Mouse (Mus musculus): ENCODE results near the gene Qsox1.

Qsox1 gene

DNA sequence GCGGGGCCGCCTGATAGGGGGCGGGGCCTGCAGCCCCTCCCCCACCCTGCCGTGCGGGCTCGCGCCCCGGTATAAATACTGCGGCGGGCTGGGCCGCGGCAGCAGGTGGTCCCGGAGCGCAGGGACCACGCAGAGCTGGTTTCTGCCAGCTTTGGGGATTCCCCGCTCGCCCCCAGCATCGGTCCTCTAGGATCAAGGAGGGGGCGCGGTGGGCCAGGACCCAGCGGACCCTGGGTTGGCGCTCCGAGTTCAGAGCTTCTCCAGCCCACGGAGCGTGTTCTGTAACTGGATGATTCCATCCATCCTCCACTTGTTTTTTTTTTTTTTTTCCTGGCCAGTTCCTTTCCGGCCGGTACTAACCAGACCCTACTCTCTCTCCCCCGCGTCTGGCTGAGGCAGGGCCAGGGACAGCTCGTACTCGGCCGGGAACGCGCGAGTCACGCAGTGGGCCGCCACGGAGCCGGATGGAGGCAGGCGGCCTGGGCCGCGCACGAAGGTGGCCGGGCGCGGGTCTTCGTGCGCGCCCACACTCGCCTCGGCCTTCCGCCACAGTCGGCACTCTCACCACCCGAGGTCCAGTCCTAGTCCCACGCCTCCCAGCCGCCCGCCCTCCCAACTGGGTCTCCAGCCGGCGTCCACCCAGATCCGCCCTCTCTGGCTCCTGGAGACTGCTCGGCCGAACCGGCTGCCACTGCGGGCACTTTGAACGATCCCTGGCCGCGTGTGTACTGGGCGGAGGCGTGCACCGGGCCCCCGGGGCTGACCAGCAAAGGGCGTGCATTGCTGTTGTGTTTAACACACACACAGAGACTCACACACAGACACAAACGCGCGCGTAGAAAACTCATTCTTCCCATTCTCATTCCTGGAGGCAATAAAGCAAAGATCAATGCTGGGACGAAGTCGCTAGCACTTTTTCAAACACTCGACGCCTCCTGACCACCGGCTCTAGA lies 70.0 kb downstream of the Qsox1 start:
- DNase-seq, result no peak

DNA sequence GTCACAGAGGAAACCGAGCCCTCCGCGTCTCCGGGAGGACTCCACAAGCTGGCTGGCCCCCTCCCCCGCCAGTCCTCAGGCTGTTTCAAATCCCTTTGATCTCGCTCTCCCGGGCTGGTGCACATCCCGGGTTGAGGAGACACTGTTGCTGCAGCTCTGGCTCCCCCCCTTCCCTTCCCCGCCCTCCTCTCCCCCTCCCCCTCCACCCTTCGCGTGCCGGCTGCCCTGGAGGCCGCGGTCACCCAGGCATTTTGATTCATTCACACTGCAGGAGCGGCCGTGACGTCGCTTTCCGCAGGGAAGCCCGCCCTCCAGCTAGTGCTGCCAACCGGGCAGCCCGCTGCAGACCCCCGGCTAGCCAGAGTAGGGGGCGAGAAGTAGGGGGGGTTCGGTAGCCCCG lies 70.7 kb downstream of the Qsox1 start:
- DNase-seq, result no peak

DNA sequence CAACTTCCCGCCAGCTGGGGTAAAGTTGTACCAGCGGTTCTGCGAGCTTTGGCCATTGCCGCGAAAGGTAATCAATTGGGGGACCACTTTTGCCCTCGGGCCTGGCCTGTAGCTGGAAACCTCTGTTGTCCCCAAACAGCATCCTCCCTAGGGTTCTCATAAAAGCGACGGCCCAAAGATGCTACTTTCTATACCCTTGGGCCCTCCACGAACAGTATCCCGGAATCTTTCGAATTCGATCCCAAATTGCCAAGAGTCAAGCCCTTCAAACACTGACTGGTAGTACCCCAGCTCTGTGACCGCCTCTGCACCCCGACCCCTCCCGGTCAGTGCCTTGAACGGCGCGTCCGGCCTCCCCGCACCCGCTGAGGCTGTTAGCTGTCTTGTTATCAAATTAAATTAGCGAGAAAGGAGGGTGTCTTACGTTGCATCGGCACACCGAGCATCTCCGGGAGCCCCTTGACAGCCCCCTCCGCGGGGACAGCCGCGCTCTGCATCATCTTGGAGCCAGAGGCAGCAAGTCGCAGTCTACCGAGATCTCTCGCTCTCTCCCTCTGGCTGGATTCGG lies 71.2 kb downstream of the Qsox1 start:
- DNase-seq, result no peak

DNA sequence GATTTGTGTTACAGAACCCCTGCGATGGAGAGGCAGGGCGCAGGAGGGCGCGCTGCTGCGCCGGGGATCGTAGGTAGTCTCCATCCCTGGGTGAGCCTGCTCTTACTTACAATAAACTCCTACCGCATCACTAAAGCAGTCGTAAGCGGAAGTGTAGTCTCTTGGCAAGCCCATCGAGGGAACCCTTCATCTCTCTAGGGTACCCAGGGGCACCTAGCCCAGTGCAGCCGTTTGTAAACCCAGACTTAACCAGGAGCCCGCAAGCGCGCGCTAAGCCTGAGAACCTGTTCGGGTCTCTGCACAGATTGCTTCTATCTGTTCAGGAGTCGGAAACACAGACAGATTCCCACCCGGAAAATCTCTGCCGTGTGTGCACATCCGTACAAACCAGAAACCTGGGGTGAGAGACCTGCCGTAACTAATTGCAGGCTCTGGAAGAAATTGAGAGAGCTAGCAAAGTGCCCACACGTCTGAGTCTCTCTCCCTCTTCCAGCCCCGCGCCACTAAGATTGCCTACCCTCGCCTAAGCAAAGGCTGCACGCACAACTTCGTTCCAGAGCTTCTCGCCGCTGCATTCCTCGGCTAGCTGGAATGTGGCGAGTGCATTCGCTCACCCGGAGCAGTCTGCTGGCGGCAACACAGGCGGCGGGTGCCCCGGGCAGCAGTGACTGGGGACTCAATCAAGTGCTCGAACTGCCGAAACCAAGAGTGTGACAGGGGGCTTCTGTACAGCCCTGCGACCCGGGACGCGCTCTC lies 71.9 kb downstream of the Qsox1 start:
- no peak for DNase-seq

DNA sequence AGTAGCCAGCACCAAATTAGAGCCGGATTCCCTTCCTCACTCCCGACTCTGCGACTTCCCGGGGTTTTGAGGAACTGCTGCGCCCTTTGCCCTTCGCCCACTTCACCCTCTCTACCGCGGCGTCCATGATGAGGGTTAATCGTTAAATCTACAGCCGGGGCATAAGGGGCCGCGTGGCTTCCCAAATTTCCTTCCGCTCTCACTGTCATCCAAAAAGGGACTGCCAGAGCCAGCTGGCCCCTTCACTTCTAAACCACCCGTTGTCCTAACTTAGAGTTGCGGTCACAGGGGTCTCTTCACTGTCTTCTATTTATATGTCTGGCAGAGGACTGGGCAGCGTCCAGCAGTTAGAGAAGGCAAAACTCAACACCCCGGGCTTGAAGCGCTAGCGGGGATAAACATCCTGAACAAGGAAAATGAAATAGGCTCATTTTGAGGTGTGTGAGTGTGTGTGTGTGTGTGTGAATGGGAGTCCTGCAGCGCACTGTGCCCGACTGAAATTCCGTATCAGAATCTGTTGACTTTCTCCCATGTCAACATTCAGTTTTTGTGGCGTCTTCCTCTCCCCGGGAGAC lies 74.8 kb downstream of the Qsox1 start:
- DNase-seq, result no peak

DNA sequence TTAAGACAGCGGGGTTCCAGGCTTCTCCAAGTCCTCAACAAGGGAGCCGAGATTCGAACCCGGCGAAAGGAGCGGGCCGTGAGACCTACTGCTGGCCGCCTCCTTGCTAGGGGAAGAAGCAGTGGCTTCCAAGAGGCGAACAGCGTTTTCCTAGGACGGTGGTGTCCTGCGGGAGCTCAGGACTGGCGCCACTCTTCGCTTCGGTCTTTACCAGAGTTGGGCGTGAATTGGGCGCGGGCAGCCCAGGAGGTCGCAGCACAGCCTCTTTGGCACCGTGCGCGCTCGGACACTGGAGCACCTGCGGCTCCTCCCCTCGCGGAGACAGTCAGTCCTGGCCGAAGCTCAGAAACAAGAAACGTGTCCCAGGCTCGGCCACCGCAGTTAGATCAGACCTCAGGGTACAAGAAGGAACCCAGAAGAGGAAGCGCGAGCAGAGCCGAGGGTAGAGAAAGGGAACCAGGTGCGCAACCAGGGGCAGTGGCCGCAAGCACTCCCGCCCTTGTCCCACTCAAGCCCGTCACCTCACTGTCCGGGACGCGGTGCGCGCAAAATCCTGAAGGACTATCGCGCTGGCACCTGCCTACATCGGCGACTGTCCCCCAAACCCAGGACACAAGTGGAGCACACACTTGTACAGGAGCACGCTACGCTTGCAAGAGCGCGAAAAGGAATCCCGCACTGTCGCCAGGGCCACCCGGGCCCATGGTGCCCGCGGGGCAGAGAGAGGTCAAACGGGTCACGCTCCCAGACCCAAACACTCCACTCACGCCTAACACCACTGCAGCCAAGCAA lies 75.5 kb downstream of the Qsox1 start:
- DNase-seq, result no peak

DNA sequence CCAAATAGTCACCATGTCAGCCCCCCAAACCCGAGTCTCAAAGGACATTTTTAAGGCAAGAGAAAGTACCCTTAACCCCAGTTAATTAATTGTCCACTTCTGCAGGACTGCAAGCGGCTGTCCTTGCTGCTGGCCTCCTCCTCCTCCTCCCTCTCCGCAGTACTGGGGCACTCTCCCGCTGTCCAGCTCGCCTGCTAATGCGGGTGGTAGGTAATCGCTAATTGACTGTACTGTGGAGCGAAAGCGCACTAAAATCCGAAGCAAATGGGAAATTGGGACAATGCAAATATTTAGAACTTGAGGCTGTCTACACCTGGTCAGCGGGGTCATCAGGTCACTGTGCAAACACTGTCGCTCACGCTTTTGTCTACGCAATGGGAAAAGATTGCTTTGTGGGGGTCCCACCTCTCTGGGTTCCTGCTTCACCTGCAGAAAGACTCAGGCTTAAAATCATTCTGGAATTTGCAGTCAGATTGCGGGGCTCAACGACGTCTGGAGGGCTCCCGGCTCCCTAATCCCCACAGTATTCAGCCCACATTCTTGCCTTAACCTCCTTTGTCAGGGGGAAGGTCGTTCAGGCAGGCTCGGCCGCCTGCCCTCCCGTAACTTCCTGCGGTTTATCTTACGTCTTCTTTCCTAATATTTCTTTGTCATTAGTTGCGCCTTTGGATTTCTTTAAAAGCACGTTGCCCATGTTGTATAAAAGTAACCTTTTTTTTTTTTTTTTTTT lies 76.4 kb downstream of the Qsox1 start:
- DNase-seq, result no peak

DNA sequence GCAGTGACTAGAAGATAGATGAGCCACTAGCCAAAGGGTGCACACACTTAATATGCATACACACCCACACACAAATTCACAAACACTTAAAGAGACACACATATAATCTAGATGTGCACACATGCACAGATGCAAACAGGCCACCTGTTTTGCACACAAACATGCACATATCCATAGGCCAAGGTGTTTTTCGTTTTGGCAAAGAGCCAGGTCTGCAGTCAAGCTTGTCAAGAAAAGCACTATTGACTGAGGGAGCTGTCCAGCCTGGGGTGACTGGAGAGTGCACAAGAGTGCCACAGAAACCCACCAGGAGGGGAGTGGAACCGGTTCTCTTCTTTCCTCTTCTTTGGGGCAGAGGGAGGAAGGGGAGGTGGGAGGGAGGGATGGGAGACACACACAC lies 81.5 kb downstream of the Qsox1 start:
- DNase-seq, result no peak

DNA sequence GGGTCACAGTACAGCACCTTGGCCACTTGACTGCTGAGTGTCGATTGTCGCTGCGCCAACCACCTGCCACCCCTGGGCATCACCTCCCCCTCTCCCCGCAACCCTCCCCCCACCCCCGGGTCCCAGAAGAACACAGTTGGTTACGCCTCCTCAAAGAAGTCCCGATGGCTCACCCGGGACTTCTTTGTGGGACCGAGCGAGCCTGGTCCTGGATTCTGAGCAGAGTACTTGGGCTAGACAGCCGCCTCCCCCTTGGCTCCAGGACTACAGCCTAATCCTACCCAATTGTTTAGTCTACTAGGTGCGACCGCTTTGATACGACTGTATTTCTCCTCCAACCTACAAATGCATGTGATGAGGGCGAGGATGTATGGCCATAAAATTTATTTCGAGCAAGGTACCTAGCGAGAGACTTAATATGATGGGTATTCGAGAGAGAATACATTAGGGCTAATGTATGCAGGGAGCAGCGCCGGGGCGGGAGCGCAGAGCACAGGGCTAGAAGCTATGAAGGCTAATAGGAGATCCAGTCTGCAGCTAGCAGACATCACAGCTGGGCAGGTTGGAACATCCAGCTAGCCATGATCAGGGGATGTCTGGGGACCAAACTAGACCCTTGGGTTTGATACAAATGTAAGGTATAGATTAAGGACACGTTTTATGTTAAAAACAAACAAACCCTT lies 83.4 kb downstream of the Qsox1 start:
- no peak for DNase-seq

DNA sequence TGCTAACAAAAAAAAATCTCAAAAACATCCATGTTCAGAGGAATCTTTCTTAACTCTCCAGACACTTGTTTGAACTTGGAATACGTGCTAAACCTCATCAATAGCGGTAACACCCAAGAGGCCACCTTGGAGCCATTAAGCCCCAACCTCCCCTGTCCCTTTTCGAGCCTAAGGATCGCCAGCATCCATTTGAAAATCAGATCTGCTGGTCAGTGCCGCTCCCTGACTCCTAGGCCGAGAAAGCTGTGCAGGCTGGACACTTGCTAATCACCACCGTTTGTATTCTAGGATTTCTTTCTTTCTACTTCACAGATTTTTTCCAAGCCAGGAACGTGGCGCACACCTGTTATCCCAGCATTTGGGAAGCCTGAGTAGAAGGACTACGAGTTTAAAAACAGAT lies 84.9 kb downstream of the Qsox1 start:
- DNase-seq, result no peak
